Mouse (Mus musculus) limb, embryonic 11.5 days (tissue): ENCODE measurements around the gene Tekt3. TPM values are rescaled to one million over a fixed set of nuclear protein-coding genes. Genes with fewer than 3 reads are reported as not detected.

Source experiments
- ATAC-seq: fragments of 200-750 bp; cut with Nextera tagmentation; 2 replicates; pipeline ENCODE4 v1.8.0; 2017; ENCODE audit warnings: low read depth; ENCODE audit not compliant: insufficient number of reproducible peaks, low FRiP score, low TSS enrichment
- DNase-seq: peaks from one replicate; pipeline ENCODE4 v3.0.0-alpha.2; 2015; ENCODE audit warnings: low spot score
- H3K27ac ChIP-seq: fragments of 300-500 bp; sonication (generic); replicated peaks from 2 replicates; pipeline ENCODE4 v1.5.1; 2014; ENCODE audit warnings: low read depth, mild to moderate bottlenecking, low read length
- H3K27me3 ChIP-seq: fragments of 300-500 bp; sonication (generic); 2 replicates; pipeline ENCODE4 v1.6.1; 2014; ENCODE audit warnings: mild to moderate bottlenecking, low read length, mixed read lengths; ENCODE audit not compliant: control insufficient read depth, insufficient read depth
- H3K36me3 ChIP-seq: fragments of 300-500 bp; sonication (generic); 2 replicates; pipeline ENCODE4 v1.6.1; 2014; ENCODE audit warnings: mild to moderate bottlenecking, low read length, moderate library complexity, mixed read lengths; ENCODE audit not compliant: control insufficient read depth, insufficient read depth
- H3K4me1 ChIP-seq: fragments of 300-500 bp; sonication (generic); 2 replicates; pipeline ENCODE4 v1.6.1; 2014; ENCODE audit warnings: low read length, mixed read lengths; ENCODE audit not compliant: control insufficient read depth, insufficient read depth
- H3K4me2 ChIP-seq: fragments of 300-500 bp; sonication (generic); 2 replicates; pipeline ENCODE4 v1.6.1; 2014; ENCODE audit warnings: low read depth, mild to moderate bottlenecking, moderate library complexity; ENCODE audit not compliant: severe bottlenecking
- H3K4me3 ChIP-seq: fragments of 300-500 bp; sonication (generic); 2 replicates; pipeline ENCODE4 v1.5.1; 2014; ENCODE audit warnings: low read depth, low read length
- H3K9ac ChIP-seq: fragments of 300-500 bp; sonication (generic); 2 replicates; pipeline ENCODE4 v1.6.1; 2014; ENCODE audit warnings: mild to moderate bottlenecking, low read length
- H3K9me3 ChIP-seq: fragments of 300-500 bp; sonication (generic); 2 replicates; pipeline ENCODE4 v1.6.1; 2016; ENCODE audit warnings: low read length; ENCODE audit not compliant: control insufficient read depth
- WGBS: fragments of 180-500 bp; shearing (Covaris S2); extraction: QIAGEN DNeasy Blood & Tissue Kit; methylation state at CpG from one replicate; pipeline ENCODE4 v1.1.7; 2014; 5-methylcytosine and 5-hydroxymethylcytosine counted together
- polyA plus RNA-seq: library from polyadenylated mRNA; unstranded; fragments of >200 nt; fragmentation: Nextera tagmentation; extraction: Ambion mirVana; gene quantifications from 2 replicates; pipeline ENCODE4 v1.2.1, GENCODE M21; 2014

Gene Tekt3
- polyA plus RNA-seq, 1 experiment from 2014 or later: not detected

DNA sequence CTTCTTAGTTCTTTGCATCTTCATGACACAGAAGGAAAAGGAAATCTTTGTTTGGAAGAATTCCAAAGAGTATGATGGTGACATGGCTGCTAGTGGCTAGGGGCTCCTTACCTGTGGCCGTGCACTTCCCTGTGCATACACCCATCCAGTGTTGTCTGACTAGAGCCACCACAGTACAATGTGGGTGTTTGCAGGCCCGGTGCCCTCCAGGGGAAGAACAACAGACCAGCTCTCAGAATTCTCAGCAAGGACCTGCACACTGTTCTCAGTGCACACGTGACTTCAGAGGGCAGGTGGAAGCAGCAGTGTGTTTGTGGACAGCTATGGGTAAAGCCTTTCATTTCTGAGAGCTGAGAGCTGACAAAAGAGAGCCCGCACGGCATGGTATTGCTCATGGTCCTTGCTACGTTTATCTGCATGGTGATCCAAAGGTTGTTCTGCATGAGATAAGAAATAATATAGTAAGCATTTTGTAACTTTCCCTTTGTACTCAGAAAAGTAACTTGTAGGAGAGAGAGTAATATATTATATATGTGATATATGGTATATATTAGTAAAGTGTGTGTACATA, 11.0 kb upstream of the Tekt3 start:
- Histone ChIP-seq H3K4me3 (no peak overlapping the region), H3K27ac (no peak overlapping the region), H3K9me3 (no peaks in the 10 kb centered on the region), H3K27me3 (no peaks in the 10 kb centered on the region), H3K4me2 (no peak overlapping the region), H3K9ac (no peak overlapping the region), H3K36me3 (no peaks in the 10 kb centered on the region), H3K4me1 (no peaks in the 10 kb centered on the region)
- ATAC-seq (no peak), DNase-seq (no peak)
- WGBS: 91% methylated on average over 6 of the region's 6 CpGs

DNA sequence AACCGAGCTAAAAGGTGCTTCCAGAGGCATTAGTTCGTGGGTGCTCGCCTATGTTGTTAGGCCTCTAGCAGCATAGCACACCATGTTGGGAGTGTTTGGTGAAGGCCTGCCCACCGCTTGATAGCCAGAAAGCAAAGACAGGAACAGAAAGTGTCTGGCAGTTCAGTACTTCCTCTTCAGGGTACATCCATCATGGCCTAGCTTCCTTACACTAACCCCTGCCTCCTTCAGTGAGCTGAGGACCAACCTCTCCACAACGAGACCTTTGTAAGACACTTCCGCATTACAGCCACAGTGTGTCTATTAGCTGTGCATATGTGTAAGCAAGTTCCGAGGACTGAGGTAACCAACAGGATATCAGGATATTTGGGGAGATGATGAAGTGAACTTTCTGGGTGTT, 10.4 kb upstream of the Tekt3 start:
- 91% methylated on average over 7 of the region's 7 CpGs for WGBS

DNA sequence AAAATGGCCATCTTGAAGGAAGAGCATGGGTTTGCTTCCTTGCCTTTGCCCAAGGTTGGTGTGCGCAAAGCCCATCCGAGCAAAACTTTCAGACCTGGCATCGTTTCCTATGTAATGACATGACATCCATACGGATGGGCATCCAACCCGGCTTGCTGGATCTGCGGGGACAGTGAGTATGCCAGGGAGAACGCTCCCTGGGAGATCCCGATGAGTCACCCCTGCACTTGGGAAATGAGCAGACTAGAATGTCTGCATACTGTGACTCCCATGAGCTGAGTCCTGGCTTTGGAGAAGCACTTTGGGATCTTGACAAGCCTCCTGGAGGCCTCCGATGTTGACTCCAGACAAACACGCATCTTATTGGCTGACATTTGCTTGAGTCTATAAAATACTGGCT, 9.5 kb upstream of the Tekt3 start:
- Histone ChIP-seq H3K27ac (no peak overlapping the region), H3K27me3 (no peaks in the 10 kb centered on the region), H3K9ac (no peak overlapping the region), H3K36me3 (no peaks in the 10 kb centered on the region), H3K4me1 (no peaks in the 10 kb centered on the region), H3K4me3 (no peak overlapping the region), H3K9me3 (no peaks in the 10 kb centered on the region), H3K4me2 (no peak overlapping the region)
- ATAC-seq (no peak), DNase-seq (no peak)
- WGBS: 95% methylated on average over 10 of the region's 10 CpGs

More for the DNA sequence above, 10.4 kb upstream of the Tekt3 start:
- H3K4me1 ChIP-seq: no peaks in the 10 kb centered on the region
- H3K4me3 ChIP-seq: no peak overlapping the region
- H3K36me3 ChIP-seq: no peaks in the 10 kb centered on the region
- H3K9me3 ChIP-seq: no peaks in the 10 kb centered on the region
- no peak overlapping the region for H3K9ac ChIP-seq
- no peak overlapping the region for H3K4me2 ChIP-seq
- DNase-seq: no peak
- no peaks in the 10 kb centered on the region for H3K27me3 ChIP-seq
- no peak overlapping the region for H3K27ac ChIP-seq
- no peak for ATAC-seq

DNA sequence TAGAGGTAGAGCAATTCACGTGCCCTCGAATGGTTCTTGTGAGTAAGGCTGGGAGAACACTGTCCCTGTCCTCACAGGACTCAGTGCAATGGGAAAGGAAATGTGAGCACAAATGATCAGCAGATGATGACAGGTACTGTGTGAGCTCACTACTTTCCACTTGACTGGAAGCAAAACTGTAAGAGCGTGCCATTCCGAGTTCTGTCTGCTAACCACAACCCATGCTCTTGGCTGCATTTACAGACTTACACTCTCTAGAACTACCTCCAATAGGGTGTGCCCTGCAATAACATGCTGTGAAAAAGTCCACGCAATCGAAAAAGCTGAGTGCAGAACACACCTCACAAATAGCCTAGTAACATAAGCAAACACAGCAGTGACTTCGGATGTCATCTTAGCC, 5.9 kb upstream of the Tekt3 start:
- Histone ChIP-seq H3K27ac (no peak overlapping the region), H3K4me2 (no peak overlapping the region), H3K4me1 (no peaks in the 10 kb centered on the region), H3K9ac (no peak overlapping the region), H3K4me3 (no peak overlapping the region), H3K36me3 (no peaks in the 10 kb centered on the region), H3K9me3 (no peaks in the 10 kb centered on the region), H3K27me3 (no peaks in the 10 kb centered on the region)
- no peak for ATAC-seq
- 91% methylated on average over 7 of the region's 7 CpGs for WGBS
- DNase-seq: no peak

DNA sequence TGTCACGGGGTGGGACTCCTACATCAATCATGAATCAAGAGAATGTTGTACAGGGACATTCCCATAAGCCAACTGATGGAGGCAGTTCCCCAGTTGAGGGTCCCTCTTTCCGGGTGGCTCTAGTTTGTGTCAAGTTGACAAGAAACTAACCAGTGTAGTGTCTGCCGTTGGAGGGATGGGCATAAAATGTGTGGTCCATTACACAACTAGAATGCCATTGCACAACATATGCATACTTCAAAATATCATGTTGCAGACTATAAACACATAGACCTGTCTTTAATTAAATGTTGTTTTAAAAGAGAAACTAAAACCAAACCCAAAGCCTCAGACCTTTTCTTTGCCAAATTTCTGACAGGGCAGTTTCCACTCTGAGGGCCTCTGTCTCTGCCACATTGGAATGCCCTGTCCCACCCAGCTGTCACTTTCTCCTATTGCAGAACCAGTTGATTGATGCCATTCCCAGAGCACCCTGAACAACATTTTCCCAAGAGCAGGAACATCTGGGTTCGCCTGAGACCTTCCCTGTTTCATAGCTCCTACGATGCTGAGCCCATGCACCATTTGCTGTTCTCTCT, 3.0 kb upstream of the Tekt3 start:
- H3K27me3 ChIP-seq: no peaks in the 10 kb centered on the region
- no peak overlapping the region for H3K9ac ChIP-seq
- H3K9me3 ChIP-seq: no peaks in the 10 kb centered on the region
- WGBS: 68% methylated on average over 5 of the region's 5 CpGs
- H3K27ac ChIP-seq: no peak overlapping the region
- ATAC-seq: no peak
- DNase-seq: no peak
- H3K4me2 ChIP-seq: no peak overlapping the region
- no peaks in the 10 kb centered on the region for H3K4me1 ChIP-seq
- no peak overlapping the region for H3K4me3 ChIP-seq
- H3K36me3 ChIP-seq: no peaks in the 10 kb centered on the region

DNA sequence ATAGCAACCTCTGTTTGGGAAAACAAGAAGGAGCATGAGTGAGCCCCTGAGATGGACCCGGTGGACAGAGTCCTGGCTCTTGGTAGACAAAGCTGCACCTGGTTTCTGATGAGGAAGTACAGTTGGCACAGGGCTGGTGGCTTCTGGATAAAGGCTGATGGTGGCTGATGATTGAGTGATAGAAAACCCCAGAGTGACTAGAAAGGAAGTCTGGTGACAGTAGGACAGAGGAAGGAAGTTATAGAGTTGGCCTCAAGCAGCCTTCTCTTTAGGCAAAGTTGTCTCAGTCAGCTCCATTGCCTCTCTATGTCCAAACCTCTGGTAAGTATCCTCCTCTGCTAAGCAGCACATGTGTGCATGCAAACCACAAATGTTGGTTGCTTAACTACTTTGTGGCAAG, 1.5 kb upstream of the Tekt3 start:
- H3K27ac ChIP-seq: no peak overlapping the region
- no peak overlapping the region for H3K4me2 ChIP-seq
- DNase-seq (no peak), ATAC-seq (no peak)
- no peak overlapping the region for H3K4me3 ChIP-seq
- no peaks in the 10 kb centered on the region for H3K36me3 ChIP-seq
- 90% methylated on average over 1 of the region's 1 CpGs for WGBS
- no peaks in the 10 kb centered on the region for H3K27me3 ChIP-seq
- no peaks in the 10 kb centered on the region for H3K4me1 ChIP-seq
- no peak overlapping the region for H3K9ac ChIP-seq
- no peaks in the 10 kb centered on the region for H3K9me3 ChIP-seq

- no peak overlapping the region for H3K27ac ChIP-seq
- H3K4me1 ChIP-seq: no peaks in the 10 kb centered on the region
- no peak for DNase-seq
- ATAC-seq: no peak
- H3K4me2 ChIP-seq: no peak overlapping the region
- no peaks in the 10 kb centered on the region for H3K36me3 ChIP-seq
- no peaks in the 10 kb centered on the region for H3K27me3 ChIP-seq
- H3K9me3 ChIP-seq: no peaks in the 10 kb centered on the region
- WGBS: 79% methylated on average over 1 of the region's 1 CpGs
- H3K4me3 ChIP-seq: no peak overlapping the region
- no peak overlapping the region for H3K9ac ChIP-seq
These were observed 5.1 kb downstream of the Tekt3 start for GRCm38 (mm10) chr11:63066526-63066925.

DNA sequence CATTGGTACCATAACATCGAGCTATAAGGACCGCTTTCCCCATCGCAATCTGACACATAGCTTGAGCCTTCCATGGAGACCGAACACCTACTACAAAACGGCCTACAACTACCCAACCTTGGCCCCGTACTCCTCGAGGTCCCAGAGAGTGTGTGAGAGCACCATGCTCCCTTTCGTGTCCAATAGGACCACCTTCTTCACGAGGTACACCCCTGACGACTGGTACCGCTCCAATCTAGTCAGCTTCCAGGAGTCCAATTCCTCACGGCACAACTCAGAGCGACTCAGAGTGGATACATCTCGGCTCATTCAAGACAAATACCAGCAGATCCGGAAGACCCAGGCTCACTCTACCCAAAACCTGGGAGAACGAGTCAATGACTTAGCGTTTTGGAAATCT, 8.6 kb downstream of the Tekt3 start:
- Histone ChIP-seq H3K27me3 (no peaks in the 10 kb centered on the region), H3K9me3 (no peaks in the 10 kb centered on the region), H3K4me3 (no peak overlapping the region), H3K4me1 (no peaks in the 10 kb centered on the region), H3K36me3 (no peaks in the 10 kb centered on the region), H3K9ac (no peak overlapping the region), H3K27ac (no peak overlapping the region), H3K4me2 (no peak overlapping the region)
- ATAC-seq: no peak
- WGBS: 90% methylated on average over 17 of the region's 17 CpGs
- DNase-seq: no peak

- 91% methylated on average over 3 of the region's 3 CpGs for WGBS
- Histone ChIP-seq H3K4me2 (no peak overlapping the region), H3K9me3 (no peaks in the 10 kb centered on the region), H3K4me3 (no peak overlapping the region), H3K9ac (no peak overlapping the region), H3K36me3 (no peaks in the 10 kb centered on the region), H3K4me1 (no peaks in the 10 kb centered on the region), H3K27me3 (no peaks in the 10 kb centered on the region), H3K27ac (no peak overlapping the region)
- no peak for DNase-seq
- no peak for ATAC-seq
These were observed 23.1 kb downstream of the Tekt3 start for GRCm38 (mm10) chr11:63084536-63084935.
